Mouse (Mus musculus) intestine, postnatal 0 days (tissue): ENCODE results near the gene Dhdh. TPM values are rescaled to one million over a fixed set of nuclear protein-coding genes. Genes with fewer than 3 reads are reported as not detected.
"Not testable (repeated sequence)": the region's sequence is repeated elsewhere in the genome, so short reads cannot be mapped to it uniquely, and the experiment has no call there.

Experiments used
- ATAC-seq: fragments of 200-750 bp; cut with Nextera tagmentation; 2 replicates; pipeline ENCODE4 v1.8.0; 2017; ENCODE audit warnings: mild to moderate bottlenecking, moderate TSS enrichment, moderate library complexity
- H3K27ac ChIP-seq: fragments of 300-500 bp; sonication (generic); 2 replicates; pipeline ENCODE4 v1.5.1; 2014; ENCODE audit warnings: mild to moderate bottlenecking, low read depth, low read length, moderate library complexity
- H3K27me3 ChIP-seq: fragments of 300-500 bp; sonication (generic); replicated peaks from 2 replicates; pipeline ENCODE4 v1.6.1; 2014; ENCODE audit warnings: low read length, mixed read lengths; ENCODE audit not compliant: control insufficient read depth, insufficient read depth
- H3K36me3 ChIP-seq: fragments of 300-500 bp; sonication (generic); 2 replicates; pipeline ENCODE4 v1.6.1; 2014; ENCODE audit warnings: mild to moderate bottlenecking, moderate library complexity; ENCODE audit not compliant: control insufficient read depth, insufficient read depth
- H3K4me1 ChIP-seq: fragments of 300-500 bp; sonication (generic); replicated peaks from 2 replicates; pipeline ENCODE4 v1.6.1; 2014; ENCODE audit warnings: antibody characterized with exemption, low read length, mixed read lengths; ENCODE audit not compliant: control insufficient read depth, insufficient read depth
- H3K4me2 ChIP-seq: fragments of 300-500 bp; sonication (generic); replicated peaks from 2 replicates; pipeline ENCODE4 v1.6.1; 2014; ENCODE audit warnings: low read depth, mild to moderate bottlenecking, moderate library complexity
- H3K4me3 ChIP-seq: fragments of 300-500 bp; sonication (generic); 2 replicates; pipeline ENCODE4 v1.5.1; 2014; ENCODE audit warnings: low read depth, low read length
- H3K9ac ChIP-seq: fragments of 300-500 bp; sonication (generic); 2 replicates; pipeline ENCODE4 v1.6.1; 2014; ENCODE audit warnings: mild to moderate bottlenecking, low read depth, low read length
- H3K9me3 ChIP-seq: fragments of 300-500 bp; sonication (generic); 2 replicates; pipeline ENCODE4 v1.6.1; 2016; ENCODE audit warnings: mixed run types; ENCODE audit not compliant: control insufficient read depth
- CTCF ChIP-seq: sonication (generic); IDR thresholded peaks from 2 replicates; pipeline ENCODE4 v1.5.1; 2016; ENCODE audit warnings: low read depth, mild to moderate bottlenecking, control low read depth, antibody characterized with exemption, moderate library complexity
- WGBS: fragments of 180-500 bp; shearing (Covaris S2); extraction: QIAGEN DNeasy Blood & Tissue Kit; methylation state at CpG from one replicate; pipeline ENCODE4 v1.1.7; 2014; 5-methylcytosine and 5-hydroxymethylcytosine counted together
- polyA plus RNA-seq: library from polyadenylated mRNA; unstranded; fragments of >200 nt; fragmentation: Nextera tagmentation; extraction: Ambion mirVana; gene quantifications from 2 replicates; pipeline ENCODE4 v1.2.1, GENCODE M21; 2015

Gene Dhdh
- polyA plus RNA-seq, 1 experiment from 2014 or later, result 1.1 TPM

- Histone ChIP-seq H3K4me1 (peaks cover 8% of the 10 kb centered on the region), H3K27me3 (no peaks in the 10 kb centered on the region), H3K27ac (no peak overlapping the region), H3K4me3 (peak overlapping the region; percentile 51), H3K9me3 (no peaks in the 10 kb centered on the region), H3K9ac (no peak overlapping the region), H3K4me2 (peak overlapping the region; percentile 71), H3K36me3 (peaks cover 8% of the 10 kb centered on the region; the same call in 1 of the 2 replicates)
- ATAC-seq, result no peak
- 56% methylated on average over 16 of the region's 16 CpGs for WGBS
- TF ChIP-seq CTCF, result no peak
Measured at GRCm38 (mm10) chr7:45522194-45522752, 33.7 kb upstream of the Dhdh start.

- H3K4me3 ChIP-seq, result peak overlapping the region; percentile 51
- peak; percentile 47; the same call in 1 of the 2 replicates for TF ChIP-seq CTCF
- peaks cover 8% of the 10 kb centered on the region; the same call in 1 of the 2 replicates for H3K36me3 ChIP-seq
- peak overlapping the region; percentile 60 for H3K9ac ChIP-seq
- no peaks in the 10 kb centered on the region for H3K9me3 ChIP-seq
- no peaks in the 10 kb centered on the region for H3K27me3 ChIP-seq
- under 1% methylated on average over 28 of the region's 28 CpGs for WGBS
- peak overlapping the region; percentile 71 for H3K4me2 ChIP-seq
- ATAC-seq, result no peak; the same call in 1 of the 2 replicates
- peak overlapping the region; percentile 74 for H3K27ac ChIP-seq
- H3K4me1 ChIP-seq, result peaks cover 8% of the 10 kb centered on the region
Measured at GRCm38 (mm10) chr7:45521728-45522184, 33.2 kb upstream of the Dhdh start.

DNA sequence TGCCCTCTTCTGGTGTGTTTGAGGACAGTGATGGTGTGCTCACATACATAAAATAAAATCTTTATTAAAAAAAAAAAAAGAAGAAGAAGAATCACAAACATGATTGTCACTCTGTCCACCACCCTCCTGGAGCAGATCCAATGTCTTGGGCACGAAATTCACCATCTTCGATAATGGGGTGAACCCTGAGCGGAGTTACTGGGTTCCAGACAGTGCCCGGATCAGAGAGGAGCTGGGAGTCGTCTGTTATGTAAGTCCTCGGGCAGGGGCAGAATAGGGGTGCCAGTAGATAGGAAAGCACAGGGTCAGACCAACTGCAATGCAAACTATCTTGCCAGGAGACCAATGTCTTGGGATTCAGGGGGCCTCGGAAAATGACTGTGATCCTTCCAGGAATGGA lies 32.0 kb upstream of the Dhdh start:
- no peak overlapping the region for H3K4me2 ChIP-seq
- 89% methylated on average over 7 of the region's 7 CpGs for WGBS

GRCm38 (mm10) chr7:45519345-45520120 lies 30.9 kb upstream of the Dhdh start:
- H3K4me2 ChIP-seq, result peak overlapping the region; percentile 18
- no peak overlapping the region for H3K4me3 ChIP-seq
- TF ChIP-seq CTCF, result no peak
- 0 out of 2 replicates have a peak, but pooled peaks cover 3% of the 10 kb centered on the region for H3K4me1 ChIP-seq
- WGBS, result 51% methylated on average over 8 of the region's 8 CpGs
- H3K27me3 ChIP-seq, result no peaks in the 10 kb centered on the region
- peak; percentile 57 for ATAC-seq
- H3K27ac ChIP-seq, result no peak overlapping the region
- no peak overlapping the region for H3K9ac ChIP-seq
- H3K9me3 ChIP-seq, result no peaks in the 10 kb centered on the region
- H3K36me3 ChIP-seq, result peaks cover 8% of the 10 kb centered on the region; the same call in 1 of the 2 replicates

More for the DNA sequence above, 32.0 kb upstream of the Dhdh start:
- H3K27ac ChIP-seq, result no peak overlapping the region
- ATAC-seq, result no peak
- no peak for TF ChIP-seq CTCF
- H3K4me3 ChIP-seq, result no peak overlapping the region
- H3K9ac ChIP-seq, result no peak overlapping the region
- H3K9me3 ChIP-seq, result no peaks in the 10 kb centered on the region
- H3K27me3 ChIP-seq, result no peaks in the 10 kb centered on the region
- H3K36me3 ChIP-seq, result peaks cover 8% of the 10 kb centered on the region; the same call in 1 of the 2 replicates
- H3K4me1 ChIP-seq, result peaks cover 8% of the 10 kb centered on the region

- Histone ChIP-seq H3K27ac (no peak overlapping the region), H3K9me3 (no peaks in the 10 kb centered on the region), H3K4me1 (0 out of 2 replicates have a peak, but pooled peaks cover 2% of the 10 kb centered on the region), H3K36me3 (peaks cover 5% of the 10 kb centered on the region; the same call in 1 of the 2 replicates), H3K4me3 (no peak overlapping the region), H3K4me2 (no peak overlapping the region), H3K9ac (no peak overlapping the region), H3K27me3 (no peaks in the 10 kb centered on the region)
- ATAC-seq, result no peak
- WGBS, result 94% methylated on average over 16 of the region's 16 CpGs
- TF ChIP-seq CTCF, result no peak
Measured at GRCm38 (mm10) chr7:45518618-45519017, 30.0 kb upstream of the Dhdh start.

- not testable (repeated sequence) for H3K4me3 ChIP-seq, H3K9ac ChIP-seq, ATAC-seq, H3K36me3 ChIP-seq, H3K4me2 ChIP-seq, H3K27me3 ChIP-seq, H3K4me1 ChIP-seq, H3K27ac ChIP-seq, H3K9me3 ChIP-seq
- 68% methylated on average over 5 of the region's 5 CpGs for WGBS
- TF ChIP-seq CTCF, result peak; percentile 52
Measured at GRCm38 (mm10) chr7:45516846-45517245, 28.2 kb upstream of the Dhdh start.
